9 mouse cellular contexts compared by ENCODE assay signal in genomic region chr1:169347692-169348091, GRCm38 (mm10).
DNase-seq lines count a peak whose midpoint lies in the region; ATAC-seq lines count a peak whose summit lies in the region.
"Had no signal": no experiment of that assay in that cellular context is flagged by ENCODE, and none has a peak within 500 bp of the region (broad histone marks: within the 10 kb centered on the region; RNA-seq: fewer than 3 reads in every experiment).

No protein-coding gene starts in this region.

- no peaks in the 10 kb centered on the region for H3K9me3 ChIP-seq in kidney, embryonic 16.5 days (ENCODE audit: low read length)
- H3K9me3 ChIP-seq: liver, embryonic 15.5 days had no signal

- H3K27ac ChIP-seq in kidney, embryonic 16.5 days (ENCODE audit: low read length) = peak overlapping the region; percentile 75
- H3K27ac ChIP-seq: liver, embryonic 15.5 days had no signal

- peak; percentile 27 to 59 for DNase-seq in heart, postnatal 10 days
- DNase-seq in heart, postnatal 36 days = no peak
- peak; percentile 9 for DNase-seq in urinary bladder, postnatal 14 days (ENCODE audit: low spot score)
- no peak for DNase-seq in urinary bladder, postnatal 10 days (ENCODE audit: low spot score)
- DNase-seq in spleen, adult 18-20 months = no peak
- no peak for DNase-seq in urinary bladder, adult 2 months (ENCODE audit: low spot score)

- H3K4me3 ChIP-seq in kidney, embryonic 16.5 days (ENCODE audit: low read length) = no peak overlapping the region
- H3K4me3 ChIP-seq: liver, embryonic 15.5 days had no signal

- ATAC-seq in kidney, embryonic 16.5 days (ENCODE audit: low FRiP score, low TSS enrichment) = no peak; the same call in 1 of the 2 replicates
- ATAC-seq in megakaryocyte progenitor cell, adult 5-6 weeks (replicated peaks; ENCODE audit: poor library complexity) = no peak

- peaks cover 4% of the 10 kb centered on the region; the same call in 1 of the 2 replicates for H3K4me1 ChIP-seq in kidney, embryonic 16.5 days (ENCODE audit: insufficient read depth, low read length)
- H3K4me1 ChIP-seq: liver, embryonic 15.5 days had no signal

- no peaks in the 10 kb centered on the region for H3K27me3 ChIP-seq in kidney, embryonic 16.5 days (ENCODE audit: insufficient read depth, low read length)
- H3K27me3 ChIP-seq: liver, embryonic 15.5 days had no signal

- WGBS in kidney, embryonic 16.5 days = 40% methylated on average over 2 of the region's 2 CpGs

- intact Hi-C loops in heart, postnatal 10 days (cut with DNase I) = loop anchor here (5.0 kb wide), 4 partner anchors 890 to 1405 kb away; no protein-coding TSS in a partner anchor
- intact Hi-C loops in heart, postnatal 36 days (cut with DNase I) = loop anchor here (5.0 to 10.0 kb wide), 5 partner anchors 110 to 1405 kb away; no protein-coding TSS in a partner anchor

- H3K9ac ChIP-seq in kidney, embryonic 16.5 days (replicated peaks; ENCODE audit: low read length) = no peak overlapping the region
- H3K9ac ChIP-seq: liver, embryonic 15.5 days had no signal

- H3K4me2 ChIP-seq in kidney, embryonic 16.5 days (replicated peaks; ENCODE audit: low read depth, low read length) = no peak overlapping the region
- H3K4me2 ChIP-seq: liver, embryonic 15.5 days had no signal

- no peaks in the 10 kb centered on the region for H3K36me3 ChIP-seq in kidney, embryonic 16.5 days (ENCODE audit: insufficient read depth, low read length)
- H3K36me3 ChIP-seq: liver, embryonic 15.5 days had no signal

Comparison
In these comparisons a context has a peak if more than half of its experiments do, and no peak if none do; other contexts are left out.
1. DNase-seq: peak in heart, postnatal 10 days (2 of 2) and urinary bladder, postnatal 14 days (single experiment); none in heart, postnatal 36 days (0 of 2), urinary bladder, postnatal 10 days (single experiment), spleen, adult 18-20 months (0 of 2) and urinary bladder, adult 2 months (single experiment).